Mouse (Mus musculus) kidney, postnatal 0 days (tissue): Measurements from ENCODE around the gene Exoc2. TPM values are rescaled to one million over a fixed set of nuclear protein-coding genes. Genes with fewer than 3 reads are reported as not detected.

Source experiments
- ATAC-seq: fragments of 200-750 bp; cut with Nextera tagmentation; replicated peaks from 2 replicates; pipeline ENCODE4 v1.8.0; 2017; ENCODE audit warnings: low read depth, moderate number of reproducible peaks, moderate TSS enrichment, moderate library complexity; ENCODE audit not compliant: low FRiP score
- DNase-seq: peaks from one replicate; pipeline ENCODE4 v3.0.0-alpha.2; 2016; ENCODE audit warnings: low spot score
- H3K27ac ChIP-seq: fragments of 300-500 bp; sonication (generic); 2 replicates; pipeline ENCODE4 v1.5.1; 2014; ENCODE audit warnings: mild to moderate bottlenecking
- H3K27me3 ChIP-seq: fragments of 300-500 bp; sonication (generic); 2 replicates; pipeline ENCODE4 v1.6.1; 2014; ENCODE audit warnings: low read length, mixed read lengths; ENCODE audit not compliant: insufficient read depth
- H3K36me3 ChIP-seq: fragments of 300-500 bp; sonication (generic); 2 replicates; pipeline ENCODE4 v1.6.1; 2014; ENCODE audit warnings: low read length, mixed read lengths; ENCODE audit not compliant: insufficient read depth
- H3K4me1 ChIP-seq: fragments of 300-500 bp; sonication (generic); replicated peaks from 2 replicates; pipeline ENCODE4 v1.6.1; 2014; ENCODE audit warnings: antibody characterized with exemption, low read length, mixed read lengths; ENCODE audit not compliant: insufficient read depth
- H3K4me2 ChIP-seq: fragments of 300-500 bp; sonication (generic); 2 replicates; pipeline ENCODE4 v1.6.1; 2014; ENCODE audit warnings: mild to moderate bottlenecking, low read length, moderate library complexity, mixed read lengths
- H3K4me3 ChIP-seq: fragments of 300-500 bp; sonication (generic); replicated peaks from 2 replicates; pipeline ENCODE4 v1.5.1; 2014; ENCODE audit warnings: low read depth, low read length
- H3K9ac ChIP-seq: fragments of 300-500 bp; sonication (generic); 2 replicates; pipeline ENCODE4 v1.6.1; 2014; ENCODE audit warnings: low read depth, low read length
- H3K9me3 ChIP-seq: fragments of 300-500 bp; sonication (generic); replicated peaks from 2 replicates; pipeline ENCODE4 v1.6.1; 2016; ENCODE audit warnings: low read length, inconsistent platforms, mixed read lengths
- CTCF ChIP-seq: IDR thresholded peaks from 2 replicates; pipeline ENCODE4 v1.5.1; 2016; ENCODE audit warnings: antibody characterized with exemption, low read depth, mild to moderate bottlenecking, moderate library complexity
- WGBS: fragments of 180-500 bp; shearing (Covaris S2); extraction: QIAGEN DNeasy Blood & Tissue Kit; methylation state at CpG from one replicate; pipeline ENCODE4 v1.1.7; 2014; 5-methylcytosine and 5-hydroxymethylcytosine counted together
- polyA plus RNA-seq: library from polyadenylated mRNA; unstranded; fragments of >200 nt; fragmentation: Nextera tagmentation; extraction: Ambion mirVana; gene quantifications from 2 replicates; pipeline ENCODE4 v1.2.1, GENCODE M21; 2015

Exoc2 gene
- polyA plus RNA-seq, 1 experiment from 2014 or later = 22.1 TPM

DNA sequence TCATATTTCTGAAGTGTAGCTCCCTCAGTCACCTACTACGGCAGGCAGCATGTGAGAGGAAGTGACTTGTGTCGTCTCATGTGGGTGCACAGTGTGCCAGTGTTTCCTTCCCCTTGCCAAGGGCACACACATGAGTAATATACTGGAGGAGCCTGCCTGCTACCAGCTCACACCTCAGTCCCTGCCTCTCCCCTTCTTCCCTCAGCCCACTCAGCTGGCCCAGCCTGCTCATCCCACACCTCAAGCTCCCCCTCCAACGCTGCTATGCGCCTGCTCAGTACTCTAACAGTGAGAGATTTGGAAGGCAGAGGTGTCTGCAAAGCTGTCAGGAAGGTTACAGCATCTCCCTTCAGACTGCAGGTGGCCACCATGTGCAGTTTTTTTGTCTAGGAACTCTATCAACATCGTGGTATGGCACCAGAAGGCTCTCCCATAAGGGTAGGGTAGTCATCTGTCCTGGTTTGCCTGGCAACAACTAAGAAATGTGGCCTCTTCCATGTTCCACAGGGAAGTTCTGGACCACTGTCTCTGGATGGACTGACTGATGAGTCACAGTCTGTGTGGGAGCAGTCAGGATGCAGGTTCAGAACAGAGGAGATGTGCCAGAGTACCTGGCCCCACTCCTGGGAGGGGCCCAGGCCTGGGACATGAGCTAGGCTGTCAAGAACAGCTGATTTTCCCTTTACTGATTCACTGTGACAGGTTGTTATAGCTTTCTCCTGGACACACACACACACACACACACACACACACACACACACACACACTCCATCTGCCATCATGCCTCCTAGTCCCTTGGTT is 187.5 kb downstream of the Exoc2 start:
- Histone ChIP-seq H3K27ac (no peak overlapping the region), H3K4me1 (no peaks in the 10 kb centered on the region), H3K4me2 (no peak overlapping the region), H3K4me3 (no peak overlapping the region), H3K36me3 (no peaks in the 10 kb centered on the region), H3K27me3 (no peaks in the 10 kb centered on the region), H3K9me3 (no peaks in the 10 kb centered on the region), H3K9ac (no peak overlapping the region)
- DNase-seq (no peak), ATAC-seq (no peak)
- no peak for TF ChIP-seq CTCF
- WGBS = 78% methylated on average over 5 of the region's 5 CpGs

DNA sequence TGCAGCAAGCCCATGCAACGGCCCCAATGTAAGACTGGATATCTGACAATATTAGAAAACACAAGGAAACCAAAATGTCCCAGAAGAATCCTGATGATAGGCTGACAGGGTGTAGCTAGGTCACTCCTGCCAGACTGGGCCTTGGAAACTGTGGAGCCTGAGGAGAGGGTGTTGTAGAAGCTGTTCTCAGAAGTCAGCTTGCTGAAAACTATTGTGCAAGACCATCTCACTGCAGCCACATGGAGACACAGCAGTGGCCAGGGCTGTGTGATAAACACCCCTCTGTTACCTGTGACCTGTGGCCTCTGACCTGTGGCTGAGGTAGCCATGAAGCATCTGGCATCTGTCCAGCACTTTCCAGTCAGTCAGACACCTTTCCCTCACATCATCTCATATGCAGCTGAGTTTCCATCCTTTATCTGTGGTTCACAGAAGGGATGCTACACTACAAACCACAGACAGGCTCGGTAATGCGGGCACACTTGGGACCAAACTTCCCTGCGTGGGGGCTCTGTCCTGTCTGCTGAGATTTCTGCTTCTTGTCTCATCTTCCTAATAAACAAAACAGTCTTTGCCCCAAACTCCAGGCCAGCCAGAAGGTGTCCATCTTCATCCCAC is 188.4 kb downstream of the Exoc2 start:
- no peak overlapping the region for H3K4me3 ChIP-seq
- H3K4me2 ChIP-seq = no peak overlapping the region
- H3K9ac ChIP-seq = no peak overlapping the region
- no peaks in the 10 kb centered on the region for H3K27me3 ChIP-seq
- ATAC-seq (no peak), DNase-seq (no peak)
- H3K36me3 ChIP-seq = no peaks in the 10 kb centered on the region
- no peaks in the 10 kb centered on the region for H3K9me3 ChIP-seq
- H3K4me1 ChIP-seq = no peaks in the 10 kb centered on the region
- no peak for TF ChIP-seq CTCF
- 89% methylated on average over 4 of the region's 4 CpGs for WGBS
- no peak overlapping the region for H3K27ac ChIP-seq

DNA sequence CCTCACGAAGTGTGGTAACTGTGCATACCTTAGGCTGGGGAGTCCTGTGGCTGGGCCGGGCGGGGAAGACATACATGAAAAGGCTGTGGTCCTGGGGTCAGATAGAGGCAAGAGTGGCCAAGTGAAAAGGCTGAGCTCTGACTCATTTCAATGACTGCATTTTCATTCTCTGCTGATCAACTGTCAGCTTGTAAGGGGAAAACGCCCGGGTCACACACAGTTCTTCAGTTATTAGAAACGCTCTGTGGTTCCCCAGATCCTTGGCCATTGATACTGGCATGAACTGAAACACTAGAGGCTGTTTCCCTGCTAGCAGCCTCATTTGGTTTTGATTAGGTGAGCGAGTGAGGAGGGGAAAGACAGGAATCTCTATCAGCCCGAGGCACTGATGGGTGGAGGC is 191.5 kb downstream of the Exoc2 start:
- no peak overlapping the region for H3K4me3 ChIP-seq
- no peaks in the 10 kb centered on the region for H3K4me1 ChIP-seq
- WGBS = 39% methylated on average over 8 of the region's 8 CpGs
- H3K9me3 ChIP-seq = no peaks in the 10 kb centered on the region
- no peaks in the 10 kb centered on the region for H3K36me3 ChIP-seq
- DNase-seq = no peak
- H3K27ac ChIP-seq = no peak overlapping the region
- no peak overlapping the region for H3K4me2 ChIP-seq
- no peaks in the 10 kb centered on the region for H3K27me3 ChIP-seq
- no peak for ATAC-seq
- no peak for TF ChIP-seq CTCF
- H3K9ac ChIP-seq = no peak overlapping the region

DNA sequence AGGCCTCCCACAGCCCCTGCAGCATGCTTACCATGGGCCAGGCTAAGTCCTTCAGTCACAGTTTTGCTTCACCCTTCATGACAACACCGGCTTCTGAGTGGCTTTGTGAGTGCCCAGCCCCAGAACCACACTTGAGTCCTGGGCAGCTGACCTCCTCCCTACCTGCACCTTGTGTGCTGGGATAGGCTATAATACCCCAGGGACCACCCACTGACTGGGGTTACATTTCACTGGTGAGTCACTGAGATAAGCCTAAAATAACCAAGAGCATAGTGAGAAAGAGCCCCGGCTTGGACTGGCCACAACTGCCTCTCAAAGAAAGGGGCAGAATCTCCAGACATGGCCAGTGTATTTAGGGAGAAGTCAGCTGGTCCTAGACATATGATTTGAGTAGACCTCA is 192.0 kb downstream of the Exoc2 start:
- H3K27ac ChIP-seq = no peak overlapping the region
- ATAC-seq (no peak), DNase-seq (no peak)
- no peak overlapping the region for H3K9ac ChIP-seq
- TF ChIP-seq CTCF = no peak
- H3K4me1 ChIP-seq = no peaks in the 10 kb centered on the region
- no peaks in the 10 kb centered on the region for H3K36me3 ChIP-seq
- H3K4me2 ChIP-seq = no peak overlapping the region
- H3K4me3 ChIP-seq = no peak overlapping the region
- no peaks in the 10 kb centered on the region for H3K9me3 ChIP-seq
- no peaks in the 10 kb centered on the region for H3K27me3 ChIP-seq
- 48% methylated on average over 2 of the region's 2 CpGs for WGBS

DNA sequence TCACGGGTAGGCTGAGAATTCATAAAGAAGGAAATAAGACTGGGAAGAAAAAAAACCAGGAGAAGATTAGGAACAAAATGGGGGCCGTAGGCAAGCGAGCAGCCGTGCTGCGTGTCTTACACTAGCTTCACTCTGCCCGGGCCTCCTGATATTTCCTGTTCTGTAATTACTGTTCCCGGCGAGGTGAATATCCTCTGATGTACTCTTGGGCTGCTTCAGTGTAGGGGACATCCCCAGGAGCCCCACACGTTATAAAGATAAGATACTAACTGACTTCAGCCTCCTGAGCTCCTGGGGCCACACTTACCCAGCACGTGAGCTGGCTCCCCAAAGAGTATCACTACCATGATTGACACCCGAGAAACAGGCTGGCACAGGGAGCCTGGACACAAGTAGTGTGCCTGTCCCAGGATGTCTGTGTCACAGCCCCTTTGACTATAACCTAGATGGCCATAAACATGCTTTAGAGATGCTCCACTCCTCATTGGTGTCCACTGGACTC is 196.2 kb downstream of the Exoc2 start:
- no peak overlapping the region for H3K9ac ChIP-seq
- no peak overlapping the region for H3K27ac ChIP-seq
- no peak for ATAC-seq
- no peaks in the 10 kb centered on the region for H3K4me1 ChIP-seq
- no peaks in the 10 kb centered on the region for H3K9me3 ChIP-seq
- H3K36me3 ChIP-seq = no peaks in the 10 kb centered on the region
- no peaks in the 10 kb centered on the region for H3K27me3 ChIP-seq
- H3K4me3 ChIP-seq = no peak overlapping the region
- TF ChIP-seq CTCF = no peak
- no peak for DNase-seq
- WGBS = 61% methylated on average over 11 of the region's 11 CpGs
- H3K4me2 ChIP-seq = no peak overlapping the region

DNA sequence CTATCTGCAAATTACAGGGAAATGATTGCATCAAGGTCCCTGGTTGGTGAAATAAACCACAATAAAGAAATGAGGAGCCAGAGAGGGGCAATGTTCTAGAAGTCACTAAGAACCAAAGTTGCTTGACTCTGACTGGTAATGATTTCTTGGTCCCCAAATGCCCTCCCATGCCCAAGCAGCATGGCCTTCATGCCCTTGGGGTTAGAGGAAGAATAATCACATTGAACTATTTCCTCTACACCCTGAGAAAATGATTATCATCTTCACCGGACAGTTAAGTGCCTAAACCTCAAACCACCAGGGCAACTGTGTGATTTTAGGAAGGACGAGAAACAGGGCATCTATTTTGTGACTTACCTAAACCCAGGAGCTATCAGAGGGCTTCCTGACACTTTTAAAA is 197.9 kb downstream of the Exoc2 start:
- Histone ChIP-seq H3K4me2 (no peak overlapping the region), H3K27ac (no peak overlapping the region), H3K27me3 (no peaks in the 10 kb centered on the region), H3K4me1 (no peaks in the 10 kb centered on the region), H3K4me3 (no peak overlapping the region), H3K9me3 (no peaks in the 10 kb centered on the region), H3K9ac (no peak overlapping the region), H3K36me3 (no peaks in the 10 kb centered on the region)
- TF ChIP-seq CTCF = no peak
- ATAC-seq (no peak), DNase-seq (no peak)
- 85% methylated on average over 2 of the region's 2 CpGs for WGBS
